19 mouse cellular contexts compared by ENCODE assay signal in genomic region chr6:144479861-144480260, GRCm38 (mm10).
"Had no signal": no experiment of that assay in that cellular context is flagged by ENCODE, and none has a peak within 500 bp of the region (broad histone marks: within the 10 kb centered on the region; RNA-seq: fewer than 3 reads in every experiment).

No protein-coding gene starts in this region.

- H3K4me1 ChIP-seq: liver, embryonic 13.5 days had no signal

- DNase-seq: kidney, adult 9 months; kidney, postnatal 14 days; layer of hippocampus, adult 9-11 months; liver; liver, embryonic 13.5 days; lung, adult 2 months; lung, postnatal 14 days; lung, postnatal 4 days; right cerebral cortex, adult 18-20 months; right cerebral cortex, postnatal 14 days; right cerebral cortex, postnatal 4 days; thymus, postnatal 25 days had no signal

- H3K9ac ChIP-seq: limb, embryonic 13.5 days; liver, embryonic 13.5 days; midbrain, embryonic 12.5 days; neural tube, embryonic 12.5 days; neural tube, embryonic 15.5 days had no signal

- H3K36me3 ChIP-seq: limb, embryonic 10.5 days; limb, embryonic 13.5 days; liver, embryonic 13.5 days; midbrain, embryonic 12.5 days; neural tube, embryonic 12.5 days; neural tube, embryonic 15.5 days had no signal

- H3K9me3 ChIP-seq: limb, embryonic 10.5 days; liver, embryonic 13.5 days; neural tube, embryonic 15.5 days had no signal

- H3K27ac ChIP-seq: layer of hippocampus, adult 2 months; limb, embryonic 13.5 days; liver, embryonic 13.5 days; midbrain, embryonic 12.5 days; neural tube, embryonic 12.5 days; neural tube, embryonic 15.5 days; stomach, postnatal 0 days had no signal

- H3K27me3 ChIP-seq: limb, embryonic 13.5 days; liver, embryonic 13.5 days had no signal

- H3K4me3 ChIP-seq: layer of hippocampus, adult 2 months; limb, embryonic 10.5 days; limb, embryonic 13.5 days; liver, embryonic 13.5 days; midbrain, embryonic 12.5 days; neural tube, embryonic 12.5 days; neural tube, embryonic 15.5 days had no signal

- H3K4me2 ChIP-seq: limb, embryonic 13.5 days; liver, embryonic 13.5 days; midbrain, embryonic 12.5 days; neural tube, embryonic 12.5 days; neural tube, embryonic 15.5 days had no signal
